Mouse (Mus musculus) lung, adult 2 months (tissue): ENCODE measurements around the gene Slc16a11. TPM values are rescaled to one million over a fixed set of nuclear protein-coding genes. Genes with fewer than 3 reads are reported as not detected.

ENCODE experiments used
- DNase-seq: peaks from one replicate; pipeline ENCODE4 v3.0.0; 2022
- H3K4me1 ChIP-seq: fragments of 200-500 bp; 2 replicates; pipeline ENCODE4 v1.6.1; 2011; ENCODE audit warnings: low read length; ENCODE audit not compliant: control insufficient read depth, insufficient read depth
- H3K4me3 ChIP-seq: fragments of 200-500 bp; replicated peaks from 2 replicates; pipeline ENCODE3; 2011; ENCODE audit warnings: low read depth, mild to moderate bottlenecking, control low read depth, low read length; ENCODE audit errors: extremely low read depth
- CTCF ChIP-seq: fragments of 200-500 bp; IDR thresholded peaks from 2 replicates; pipeline ENCODE4 v1.5.1; 2011; ENCODE audit warnings: mild to moderate bottlenecking, low read length, control low read depth; ENCODE audit not compliant: insufficient read depth
- POLR2A ChIP-seq: fragments of 200-500 bp; IDR thresholded peaks from 2 replicates; pipeline ENCODE4 v1.6.1; 2011; ENCODE audit warnings: low read depth, mild to moderate bottlenecking, control low read depth, low read length, borderline replicate concordance; ENCODE audit errors: extremely low read depth
- WGBS: fragments of 180-500 bp; shearing (Covaris S2); methylation state at CpG from one replicate; pipeline ENCODE4 v1.1.7; 2018; 5-methylcytosine and 5-hydroxymethylcytosine counted together
- polyA plus RNA-seq: library from polyadenylated mRNA; depleted of rRNA; stranded (reverse); fragments of >200 nt; gene quantifications from 2 replicates; pipeline ENCODE4 v1.2.3, GENCODE M21; 2012; rRNA removed

Slc16a11 gene
- polyA plus RNA-seq, 1 experiment, result 239 TPM

- 36% methylated on average over 3 of the region's 3 CpGs for WGBS
These were observed 52.7 kb downstream of the Slc16a11 start for GRCm38 (mm10) chr11:70265252-70265651.

GRCm38 (mm10) chr11:70265819-70266218, 53.3 kb downstream of the Slc16a11 start:
- TF ChIP-seq POLR2A (no peak), CTCF (no peak)
- WGBS, result 61% methylated on average over 4 of the region's 4 CpGs
- H3K4me1 ChIP-seq, result peaks cover 4% of the 10 kb centered on the region; the same call in 1 of the 2 replicates
- no peak overlapping the region for H3K4me3 ChIP-seq
- no peak for DNase-seq

More at GRCm38 (mm10) chr11:70265252-70265651, 52.7 kb downstream of the Slc16a11 start:
- no peak for DNase-seq
- TF ChIP-seq CTCF, result no peak
- TF ChIP-seq POLR2A, result no peak
- Histone ChIP-seq H3K4me1 (peaks cover 4% of the 10 kb centered on the region; the same call in 1 of the 2 replicates), H3K4me3 (no peak overlapping the region)

Other genes with a start within 250 kb of the Slc16a11 start
- 60.5 and 63.7 TPM in 2 replicates for gene Cldn7, start 248.0 kb upstream of the Slc16a11 start, polyA plus RNA-seq
- 88.3 and 102 TPM in 2 replicates for gene Ctdnep1, start 231.6 kb upstream of the Slc16a11 start, polyA plus RNA-seq
- gene Elp5, start 230.2 kb upstream of the Slc16a11 start, polyA plus RNA-seq, result 38.5 and 53.8 TPM in 2 replicates
- gene Gabarap, start 221.6 kb upstream of the Slc16a11 start, polyA plus RNA-seq, result 333 and 615 TPM in 2 replicates
- 15.0 and 22.9 TPM in 2 replicates for gene Phf23, start 217.0 kb upstream of the Slc16a11 start, polyA plus RNA-seq
- gene Dvl2, start 212.2 kb upstream of the Slc16a11 start, polyA plus RNA-seq, result 16.7 and 20.8 TPM in 2 replicates
- 63.1 and 88.6 TPM in 2 replicates for gene Acadvl, start 197.3 kb upstream of the Slc16a11 start, polyA plus RNA-seq
- 28.0 and 33.7 TPM in 2 replicates for gene Dlg4, start 195.8 kb upstream of the Slc16a11 start, polyA plus RNA-seq
- gene Asgr1, start 158.7 kb upstream of the Slc16a11 start, polyA plus RNA-seq, result 2.4 and 4.9 TPM in 2 replicates
- gene Asgr2, start 120.1 kb upstream of the Slc16a11 start, polyA plus RNA-seq, result 0.51 and 0.52 TPM in 2 replicates
- 12.1 and 17.7 TPM in 2 replicates for gene Mgl2, start 82.4 kb upstream of the Slc16a11 start, polyA plus RNA-seq
- 4.0 and 4.2 TPM in 2 replicates for gene Clec10a, start 56.6 kb upstream of the Slc16a11 start, polyA plus RNA-seq
- gene Slc16a13, start 8.3 kb downstream of the Slc16a11 start, polyA plus RNA-seq, result 9.2 and 11.3 TPM in 2 replicates
- gene Bcl6b, start 17.0 kb downstream of the Slc16a11 start, polyA plus RNA-seq, result 21.9 and 25.6 TPM in 2 replicates
- gene 0610010K14Rik, start 25.2 kb downstream of the Slc16a11 start, polyA plus RNA-seq, result 79.0 and 80.9 TPM in 2 replicates
- gene Gm21988, start 27.1 kb downstream of the Slc16a11 start, polyA plus RNA-seq, result 6.6 and 7.2 TPM in 2 replicates
- gene Rnasek, start 27.1 kb downstream of the Slc16a11 start, polyA plus RNA-seq, result 143 and 168 TPM in 2 replicates
- 4.6 and 9.2 TPM in 2 replicates for gene Alox12, start 42.6 kb downstream of the Slc16a11 start, polyA plus RNA-seq
- 0.31 and 0.40 TPM in 2 replicates for gene Alox12e, start 109.9 kb downstream of the Slc16a11 start, polyA plus RNA-seq
- 4.2 and 14.2 TPM in 2 replicates for gene Alox15, start 139.3 kb downstream of the Slc16a11 start, polyA plus RNA-seq
- 15.9 and 17.4 TPM in 2 replicates for gene Pelp1, start 197.3 kb downstream of the Slc16a11 start, polyA plus RNA-seq
- 48.2 and 80.2 TPM in 2 replicates for gene Arrb2, start 219.9 kb downstream of the Slc16a11 start, polyA plus RNA-seq
- 21.6 and 26.9 TPM in 2 replicates for gene Med11, start 239.2 kb downstream of the Slc16a11 start, polyA plus RNA-seq
- 8.7 and 12.3 TPM in 2 replicates for gene Zmynd15, start 246.7 kb downstream of the Slc16a11 start, polyA plus RNA-seq
- 67.2 and 74.6 TPM in 2 replicates for gene Cxcl16, start 247.2 kb downstream of the Slc16a11 start, polyA plus RNA-seq